Mouse (Mus musculus) lung, embryonic 15.5 days (tissue): ENCODE data around the gene Ddi2. TPM values are rescaled to one million over a fixed set of nuclear protein-coding genes. Genes with fewer than 3 reads are reported as not detected.

ENCODE experiments used
- ATAC-seq: fragments of 200-750 bp; cut with Nextera tagmentation; 2 replicates; pipeline ENCODE4 v1.8.0; 2017; ENCODE audit warnings: moderate number of reproducible peaks, borderline replicate concordance; ENCODE audit not compliant: low FRiP score, low TSS enrichment; ENCODE audit errors: extremely low read depth
- H3K27ac ChIP-seq: fragments of 300-500 bp; sonication (generic); 2 replicates; pipeline ENCODE4 v1.5.1; 2015; ENCODE audit warnings: moderate library complexity, mild to moderate bottlenecking, inconsistent platforms
- H3K27me3 ChIP-seq: fragments of 300-500 bp; sonication (generic); 2 replicates; pipeline ENCODE4 v1.6.1; 2015; ENCODE audit warnings: inconsistent platforms
- H3K36me3 ChIP-seq: fragments of 300-500 bp; sonication (generic); 2 replicates; pipeline ENCODE4 v1.6.1; 2015; ENCODE audit warnings: inconsistent platforms
- H3K4me1 ChIP-seq: fragments of 300-500 bp; sonication (generic); 2 replicates; pipeline ENCODE4 v1.6.1; 2015; ENCODE audit warnings: inconsistent platforms
- H3K4me2 ChIP-seq: fragments of 300-500 bp; sonication (generic); 2 replicates; pipeline ENCODE4 v1.6.1; 2015; ENCODE audit warnings: inconsistent platforms, mild to moderate bottlenecking, moderate library complexity
- H3K4me3 ChIP-seq: fragments of 300-500 bp; sonication (generic); 2 replicates; pipeline ENCODE4 v1.5.1; 2015; ENCODE audit warnings: mild to moderate bottlenecking, inconsistent platforms
- H3K9ac ChIP-seq: fragments of 300-500 bp; sonication (generic); 2 replicates; pipeline ENCODE4 v1.6.1; 2015; ENCODE audit warnings: inconsistent platforms
- H3K9me3 ChIP-seq: fragments of 300-500 bp; sonication (generic); 2 replicates; pipeline ENCODE4 v1.6.1; 2016; ENCODE audit warnings: inconsistent platforms
- WGBS: fragments of 180-500 bp; shearing (Covaris S2); methylation state at CpG from one replicate; pipeline ENCODE4 v1.1.7; 2015; 5-methylcytosine and 5-hydroxymethylcytosine counted together
- polyA plus RNA-seq: library from polyadenylated mRNA; unstranded; fragments of >200 nt; fragmentation: Nextera tagmentation; extraction: Ambion mirVana; gene quantifications from 2 replicates; pipeline ENCODE4 v1.2.1, GENCODE M21; 2015

The Ddi2 gene
- polyA plus RNA-seq, 1 experiment from 2014 or later = 22.8 TPM

DNA sequence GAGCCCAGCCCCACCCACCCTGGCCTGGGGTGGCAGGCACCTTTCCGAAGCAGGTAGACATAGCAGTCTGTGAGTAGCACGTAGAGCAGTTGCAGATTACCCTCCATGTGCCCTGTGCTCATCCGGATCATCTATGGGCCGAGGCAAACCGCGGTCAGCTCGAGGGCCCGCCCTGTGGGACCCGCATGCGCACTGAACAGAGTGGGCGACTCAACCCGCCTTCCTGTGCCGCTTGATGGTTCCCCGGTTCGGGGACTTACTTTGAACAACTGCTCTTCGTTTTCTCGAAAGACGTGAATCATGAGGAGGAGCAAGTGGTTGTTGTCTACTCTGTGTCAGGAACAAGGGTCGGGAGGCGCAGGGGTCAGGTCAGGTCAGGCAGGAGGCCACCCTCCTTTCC, 92.0 kb downstream of the Ddi2 start:
- Histone ChIP-seq H3K4me2 (no peak overlapping the region), H3K27me3 (no peaks in the 10 kb centered on the region), H3K4me3 (no peak overlapping the region), H3K27ac (no peak overlapping the region), H3K9ac (no peak overlapping the region), H3K9me3 (no peaks in the 10 kb centered on the region), H3K4me1 (no peaks in the 10 kb centered on the region), H3K36me3 (peaks cover 82% of the 10 kb centered on the region)
- no peak for ATAC-seq
- WGBS = 94% methylated on average over 20 of the region's 20 CpGs

DNA sequence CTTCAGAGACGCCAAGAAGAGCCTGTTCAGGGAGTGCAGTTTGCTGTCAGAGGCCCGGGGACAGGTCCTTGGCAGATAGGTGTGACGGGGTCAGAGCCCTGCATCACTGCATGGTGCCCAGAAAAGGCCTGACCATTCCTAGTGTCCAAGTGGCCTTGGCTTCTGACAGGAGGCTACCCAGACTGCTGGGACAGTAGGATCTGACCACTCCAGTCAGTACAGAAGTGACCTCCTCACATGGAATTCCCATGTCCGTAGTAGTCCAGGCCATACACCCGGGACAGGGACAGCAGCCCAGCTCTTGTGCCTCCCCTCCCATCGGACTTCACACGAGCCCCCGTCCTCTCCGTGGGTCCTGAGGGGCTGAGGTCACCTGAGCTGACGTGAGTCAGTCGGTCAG, 93.2 kb downstream of the Ddi2 start:
- no peak overlapping the region for H3K4me2 ChIP-seq
- no peak overlapping the region for H3K4me3 ChIP-seq
- H3K9ac ChIP-seq = no peak overlapping the region
- WGBS = 94% methylated on average over 11 of the region's 11 CpGs
- no peaks in the 10 kb centered on the region for H3K9me3 ChIP-seq
- no peak overlapping the region for H3K27ac ChIP-seq
- no peaks in the 10 kb centered on the region for H3K4me1 ChIP-seq
- no peaks in the 10 kb centered on the region for H3K27me3 ChIP-seq
- peaks cover 81% of the 10 kb centered on the region for H3K36me3 ChIP-seq
- no peak for ATAC-seq

DNA sequence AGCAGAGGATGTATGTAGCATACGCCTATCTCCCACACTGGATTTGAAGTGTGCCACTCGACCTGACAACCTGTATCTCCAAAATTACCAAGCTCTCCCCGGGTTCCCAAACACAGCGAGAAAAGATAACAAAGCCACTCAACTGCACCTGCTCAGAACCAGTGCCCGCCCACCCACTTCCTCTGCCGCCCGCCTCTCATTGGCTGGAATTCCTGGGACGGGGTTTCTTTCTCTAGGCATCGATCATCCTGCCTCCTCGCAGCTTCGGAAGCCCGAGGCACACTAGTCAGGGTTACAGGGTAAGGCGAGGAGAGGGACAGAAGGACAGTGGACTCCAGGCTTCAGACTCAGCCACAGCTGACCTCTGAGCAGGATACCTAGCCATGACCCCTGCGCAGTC, 94.6 kb downstream of the Ddi2 start:
- Histone ChIP-seq H3K9me3 (no peaks in the 10 kb centered on the region), H3K9ac (no peak overlapping the region), H3K4me1 (peaks cover 3% of the 10 kb centered on the region), H3K27me3 (no peaks in the 10 kb centered on the region), H3K36me3 (peaks cover 72% of the 10 kb centered on the region), H3K27ac (no peak overlapping the region), H3K4me2 (no peak overlapping the region), H3K4me3 (no peak overlapping the region)
- WGBS = 66% methylated on average over 14 of the region's 14 CpGs
- no peak for ATAC-seq

Other genes with a start within 250 kb of the Ddi2 start
- gene Spen, start 184.8 kb downstream of the Ddi2 start, polyA plus RNA-seq = 9.1 and 10.3 TPM in 2 replicates
- gene Fblim1, start 117.3 kb downstream of the Ddi2 start, polyA plus RNA-seq = 73.5 TPM in 2 replicates
- 0.49 and 0.58 TPM in 2 replicates for gene Tmem82, start 104.8 kb downstream of the Ddi2 start, polyA plus RNA-seq
- 0.05 and 0.09 TPM in 2 replicates for gene Slc25a34, start 99.6 kb downstream of the Ddi2 start, polyA plus RNA-seq
- gene Plekhm2, start 58.5 kb downstream of the Ddi2 start, polyA plus RNA-seq = 5.5 and 6.2 TPM in 2 replicates
- gene Rsc1a1, start 37.8 kb downstream of the Ddi2 start, polyA plus RNA-seq = not detected in 2 replicates
- gene Agmat, start 23.3 kb upstream of the Ddi2 start, polyA plus RNA-seq = 0.20 and 0.26 TPM in 2 replicates
- 4.4 and 4.9 TPM in 2 replicates for gene Dnajc16, start 67.5 kb upstream of the Ddi2 start, polyA plus RNA-seq
- 24.0 and 24.1 TPM in 2 replicates for gene Casp9, start 70.2 kb upstream of the Ddi2 start, polyA plus RNA-seq
- gene Cela2a, start 102.7 kb upstream of the Ddi2 start, polyA plus RNA-seq = 2.1 TPM in 1 of 2 replicates, not detected in the other
- not detected in 2 replicates for gene Ctrc, start 122.9 kb upstream of the Ddi2 start, polyA plus RNA-seq
- gene Efhd2, start 151.5 kb upstream of the Ddi2 start, polyA plus RNA-seq = 102 TPM in 2 replicates